Mouse (Mus musculus): ENCODE results near the gene Doc2a. TPM values are rescaled to one million over a fixed set of nuclear protein-coding genes. Genes with fewer than 3 reads are reported as not detected.

Gene Doc2a
- total and polyA plus RNA-seq, 3 experiments, result 2.3 TPM; not detected in 2

DNA sequence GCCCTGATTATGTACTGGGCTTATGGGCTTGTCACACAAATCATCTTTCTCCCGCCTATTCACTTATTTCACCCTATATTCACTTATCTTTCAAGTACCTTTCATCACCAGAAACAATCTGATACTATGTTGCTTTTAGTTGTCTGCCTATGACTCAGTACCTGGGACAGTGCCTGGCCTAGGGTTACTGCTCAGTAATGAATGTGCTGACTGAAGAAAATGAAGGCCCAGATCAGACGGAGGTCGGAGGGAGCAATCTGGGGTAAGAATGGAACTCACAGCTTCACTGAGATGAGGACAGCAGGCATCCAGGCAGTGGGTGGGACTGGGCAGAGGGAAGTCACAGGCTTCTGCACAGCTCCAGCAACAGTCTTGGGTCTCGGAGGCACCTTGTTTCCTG is 39.8 kb upstream of the Doc2a start:
- peaks cover 0 to 28% of the 10 kb centered on the region in 2 experiments; a peak in 2 of 4 replicates for H3K36me3 ChIP-seq (ENCODE audit: control insufficient read depth in 1 of 2, insufficient read depth in 2 of 2, low read length in 2 of 2)
- no peaks in the 10 kb centered on the region for H3K27me3 ChIP-seq (ENCODE audit: control insufficient read depth in 1 of 2, insufficient read depth in 2 of 2, low read length in 2 of 2)
- 0 out of 2 replicates have a peak overlapping the region, but pooled peaks have one; percentile 6 for H3K27ac ChIP-seq (ENCODE audit: control insufficient read depth, low read depth, low read length)
- DNase-seq (ENCODE audit: low read depth, low spot score), result peak; percentile 47
- H3K9ac ChIP-seq (ENCODE audit: control insufficient read depth, low read depth, low read length, poor library complexity, severe bottlenecking), result no peak overlapping the region
- no peaks in the 10 kb centered on the region for H3K9me3 ChIP-seq (replicated peaks; ENCODE audit: insufficient read depth, low read length)
- H3K4me3 ChIP-seq (ENCODE audit: control insufficient read depth in 1 of 2, insufficient read depth in 1 of 2, low read depth in 2 of 2, low read length in 2 of 2), result no peak overlapping the region
- H3K4me1 ChIP-seq (ENCODE audit: control insufficient read depth in 1 of 2, insufficient read depth in 2 of 2, low read length in 2 of 2), result peaks cover 14 to 34% of the 10 kb centered on the region in 2 experiments
- H3K79me2 ChIP-seq (ENCODE audit: control insufficient read depth, insufficient read depth, low read length, poor library complexity), result no peaks in the 10 kb centered on the region; the same call in 1 of the 2 replicates
- TF ChIP-seq TBP (IDR thresholded peaks at IDR 0.05; ENCODE audit: low read depth, low read length), result 0 out of 2 replicates have a peak, but pooled peaks have one; percentile 52
- no peak for TF ChIP-seq MAZ (IDR thresholded peaks at IDR 0.05; ENCODE audit: low read depth, low read length)
- TF ChIP-seq SIN3A (IDR thresholded peaks at IDR 0.05; ENCODE audit: low read length), result peak; percentile 45; the same call in 1 of the 2 replicates
- no peak for TF ChIP-seq MXI1 (IDR thresholded peaks at IDR 0.05; ENCODE audit: low read depth, low read length)
- no peak for TF ChIP-seq GATA1 (IDR thresholded peaks at IDR 0.05; ENCODE audit: low read depth, low read length)

DNA sequence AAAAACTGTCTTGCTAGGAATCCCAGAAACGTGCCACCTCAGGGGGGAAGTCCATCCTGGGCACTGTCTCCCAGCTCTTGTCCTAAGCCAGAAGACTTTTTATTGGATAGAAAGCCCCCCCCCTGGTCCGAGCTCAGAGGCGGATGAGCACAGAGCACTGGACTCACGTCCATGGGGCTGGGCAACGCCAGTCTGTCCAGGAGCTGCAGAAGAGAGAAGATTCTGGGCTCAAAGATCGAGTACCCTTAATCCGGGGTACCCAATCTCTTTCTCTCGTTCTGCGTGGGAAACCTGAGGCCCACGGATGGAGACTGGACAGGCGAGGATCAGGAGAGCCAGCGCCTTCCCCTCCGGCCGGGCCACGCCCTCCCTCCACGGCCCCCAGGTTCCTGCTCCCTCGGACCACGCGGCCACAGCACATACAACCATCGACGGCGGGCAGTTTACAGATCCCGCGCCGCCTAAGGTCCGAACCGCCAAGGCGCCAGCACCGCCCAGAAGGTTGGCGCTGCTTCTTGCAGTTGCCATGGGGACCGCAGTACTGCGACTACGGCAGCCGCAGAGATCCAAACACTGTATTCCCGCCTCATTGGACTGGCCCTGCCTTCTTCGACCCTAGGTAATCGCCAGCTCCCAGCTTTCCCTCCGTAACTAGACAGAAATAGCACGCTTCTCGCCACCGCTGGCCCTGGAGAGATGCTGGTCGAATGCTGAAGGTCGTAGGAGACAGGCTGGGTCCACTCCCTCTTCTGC is 38.3 kb upstream of the Doc2a start:
- Histone ChIP-seq H3K9ac (ENCODE audit: control insufficient read depth, low read depth, low read length, poor library complexity, severe bottlenecking) (peak overlapping the region; percentile 83), H3K4me1 (ENCODE audit: control insufficient read depth in 1 of 2, insufficient read depth in 2 of 2, low read length in 2 of 2) (peaks cover 6 to 23% of the 10 kb centered on the region in 2 experiments; a peak in 3 of 4 replicates), H3K36me3 (ENCODE audit: control insufficient read depth in 1 of 2, insufficient read depth in 2 of 2, low read length in 2 of 2) (peaks cover 0 to 18% of the 10 kb centered on the region in 2 experiments; a peak in 2 of 4 replicates), H3K79me2 (ENCODE audit: control insufficient read depth, insufficient read depth, low read length, poor library complexity) (no peaks in the 10 kb centered on the region; the same call in 1 of the 2 replicates), H3K9me3 (replicated peaks; ENCODE audit: insufficient read depth, low read length) (no peaks in the 10 kb centered on the region), H3K27me3 (ENCODE audit: control insufficient read depth in 1 of 2, insufficient read depth in 2 of 2, low read length in 2 of 2) (no peaks in the 10 kb centered on the region), H3K4me3 (ENCODE audit: control insufficient read depth in 1 of 2, insufficient read depth in 1 of 2, low read depth in 2 of 2, low read length in 2 of 2) (peak overlapping the region; percentile 55 to 66), H3K27ac (ENCODE audit: control insufficient read depth, low read depth, low read length) (peak overlapping the region; percentile 71)
- peak; percentile 91 for DNase-seq (ENCODE audit: low read depth, low spot score)
- TF ChIP-seq HCFC1 (IDR thresholded peaks at IDR 0.05; ENCODE audit: low read depth, low read length) (peak; percentile 86), RAD21 (IDR thresholded peaks at IDR 0.05; ENCODE audit: low read depth, low read length) (no peak), CHD2 (IDR thresholded peaks at IDR 0.05; ENCODE audit: low read length) (no peak), ZC3H11A (IDR thresholded peaks at IDR 0.05; ENCODE audit: low read depth, low read length) (no peak), ELF1 (IDR thresholded peaks at IDR 0.05; ENCODE audit: low read depth, low read length) (no peak), POLR2AphosphoS2 (IDR thresholded peaks at IDR 0.05; ENCODE audit: low read length) (no peak), ETS1 (IDR thresholded peaks at IDR 0.05; ENCODE audit: low read depth, low read length) (peak; percentile 55; the same call in 1 of the 2 replicates), MEF2A (IDR thresholded peaks at IDR 0.05; ENCODE audit: extremely low read depth, insufficient replicate concordance, low read depth, low read length, poor library complexity, severe bottlenecking) (no peak), MAFK (IDR thresholded peaks at IDR 0.05; ENCODE audit: borderline replicate concordance, low read depth, low read length) (no peak), USF1 (IDR thresholded peaks at IDR 0.05; ENCODE audit: low read depth, low read length) (no peak), TBP (IDR thresholded peaks at IDR 0.05; ENCODE audit: low read depth, low read length) (no peak; the same call in 1 of the 2 replicates), GABPA (IDR thresholded peaks at IDR 0.05; ENCODE audit: low read depth, low read length) (no peak), MYB (IDR thresholded peaks at IDR 0.05; ENCODE audit: low read depth, low read length) (no peak), CTCF (IDR thresholded peaks at IDR 0.05 in 2 of 3, conservative IDR thresholded peaks at IDR 0.05 in 1 of 3; ENCODE audit: control insufficient read depth in 1 of 3, insufficient read depth in 1 of 3, low read depth in 2 of 3, low read length in 3 of 3, poor library complexity in 1 of 3, severe bottlenecking in 1 of 3) (no peak), GATA1 (IDR thresholded peaks at IDR 0.05; ENCODE audit: low read depth, low read length) (no peak), MAX (IDR thresholded peaks at IDR 0.05; ENCODE audit: low read length) (peak; percentile 62), SIN3A (IDR thresholded peaks at IDR 0.05; ENCODE audit: low read length) (peak; percentile 96), CHD1 (IDR thresholded peaks at IDR 0.05; ENCODE audit: low read depth, low read length) (no peak), SMC3 (IDR thresholded peaks at IDR 0.05; ENCODE audit: low read depth, low read length) (no peak), NRF1 (IDR thresholded peaks at IDR 0.05; ENCODE audit: insufficient read depth, low read depth, low read length, poor library complexity, severe bottlenecking) (0 out of 2 replicates have a peak, but pooled peaks have one; percentile 7), MAZ (IDR thresholded peaks at IDR 0.05; ENCODE audit: low read depth, low read length) (no peak), BHLHE40 (IDR thresholded peaks at IDR 0.05; ENCODE audit: borderline replicate concordance, low read depth, low read length) (no peak), POLR2A (IDR thresholded peaks at IDR 0.05; ENCODE audit: control insufficient read depth in 1 of 2, insufficient read depth in 1 of 2, low read depth in 1 of 2, low read length in 2 of 2, poor library complexity in 1 of 2) (peak in 1 of 2 experiments; percentile 67; a peak in 2 of 4 replicates), NELFE (IDR thresholded peaks at IDR 0.05; ENCODE audit: low read depth, low read length) (peak; percentile 54; the same call in 1 of the 2 replicates), TCF12 (IDR thresholded peaks at IDR 0.05; ENCODE audit: low read depth, low read length) (no peak), E2F4 (IDR thresholded peaks at IDR 0.05; ENCODE audit: borderline replicate concordance, low read depth, low read length) (peak; percentile 86; the same call in 1 of the 2 replicates), UBTF (IDR thresholded peaks at IDR 0.05; ENCODE audit: borderline replicate concordance, insufficient read depth, low read depth, low read length) (no peak), ZNF384 (IDR thresholded peaks at IDR 0.05; ENCODE audit: low read depth, low read length) (no peak)

Data from MEL (cell line).